Mouse (Mus musculus) bone marrow, adult 2 months (tissue): ENCODE results near the gene Gria3.

Source experiments
- CTCF ChIP-seq: fragments of 200-500 bp; IDR thresholded peaks from 2 replicates; pipeline ENCODE4 v1.5.1; 2011; ENCODE audit warnings: low read length, control low read depth; ENCODE audit not compliant: control insufficient read depth, insufficient read depth
- POLR2A ChIP-seq: fragments of 200-500 bp; IDR thresholded peaks from 2 replicates; pipeline ENCODE4 v1.6.1; 2011; ENCODE audit warnings: low read depth, mild to moderate bottlenecking, control low read depth, low read length, borderline replicate concordance; ENCODE audit not compliant: control insufficient read depth

- TF ChIP-seq CTCF (no peak), POLR2A (no peak)
Measured at GRCm38 (mm10) chrX:41387086-41387485, 13.6 kb upstream of the Gria3 start.
